Mouse (Mus musculus): Measurements from ENCODE around the gene Lrrc27. TPM values are rescaled to one million over a fixed set of nuclear protein-coding genes. Genes with fewer than 3 reads are reported as not detected.

Gene Lrrc27
- polyA plus RNA-seq, 1 experiment, result 863 TPM

GRCm38 (mm10) chr7:139285295-139285943, 72.6 kb downstream of the Lrrc27 start:
- H3K27ac ChIP-seq (ENCODE audit: control insufficient read depth, insufficient read depth, low read depth, low read length), result 0 out of 2 replicates have a peak overlapping the region, but pooled peaks have one; percentile 6
- H3K4me3 ChIP-seq (ENCODE audit: control insufficient read depth, low read depth, low read length), result no peak overlapping the region
- H3K36me3 ChIP-seq (ENCODE audit: control insufficient read depth, insufficient read depth, low read length), result no peaks in the 10 kb centered on the region
- TF ChIP-seq CTCF (IDR thresholded peaks at IDR 0.05; ENCODE audit: control insufficient read depth, insufficient read depth, insufficient replicate concordance, low read depth, low read length) (no peak), POLR2A (IDR thresholded peaks at IDR 0.05; ENCODE audit: control insufficient read depth, low read depth, low read length) (no peak)
- H3K4me1 ChIP-seq (ENCODE audit: control insufficient read depth, insufficient read depth, low read length), result no peaks in the 10 kb centered on the region; the same call in 1 of the 2 replicates
- H3K27me3 ChIP-seq (ENCODE audit: control insufficient read depth, insufficient read depth, low read length), result no peaks in the 10 kb centered on the region

GRCm38 (mm10) chr7:139288540-139288939, 75.8 kb downstream of the Lrrc27 start:
- no peak for TF ChIP-seq CTCF (IDR thresholded peaks at IDR 0.05; ENCODE audit: control insufficient read depth, insufficient read depth, insufficient replicate concordance, low read depth, low read length)
- no peak for TF ChIP-seq POLR2A (IDR thresholded peaks at IDR 0.05; ENCODE audit: control insufficient read depth, low read depth, low read length)
- Histone ChIP-seq H3K36me3 (ENCODE audit: control insufficient read depth, insufficient read depth, low read length) (no peaks in the 10 kb centered on the region), H3K27ac (ENCODE audit: control insufficient read depth, insufficient read depth, low read depth, low read length) (peak overlapping the region; percentile 15; the same call in 1 of the 2 replicates), H3K4me1 (ENCODE audit: control insufficient read depth, insufficient read depth, low read length) (no peaks in the 10 kb centered on the region; the same call in 1 of the 2 replicates), H3K4me3 (ENCODE audit: control insufficient read depth, low read depth, low read length) (no peak overlapping the region), H3K27me3 (ENCODE audit: control insufficient read depth, insufficient read depth, low read length) (no peaks in the 10 kb centered on the region)

Other genes starting within 250 kb of the Lrrc27 start
- gene Dpysl4, start 127.0 kb upstream of the Lrrc27 start, polyA plus RNA-seq (2012; rRNA removed), result 13.1 and 13.6 TPM in 2 replicates
- gene Stk32c, start 319 bp downstream of the Lrrc27 start, polyA plus RNA-seq (2012; rRNA removed), result 5.1 and 5.6 TPM in 2 replicates
- gene Pwwp2b, start 35.5 kb downstream of the Lrrc27 start, polyA plus RNA-seq (2012; rRNA removed), result 304 and 317 TPM in 2 replicates
- 37.9 and 41.4 TPM in 2 replicates for gene Inpp5a, start 176.1 kb downstream of the Lrrc27 start, polyA plus RNA-seq (2012; rRNA removed)